Mouse (Mus musculus): Measurements from ENCODE around the gene Slc43a1. TPM values are rescaled to one million over a fixed set of nuclear protein-coding genes. Genes with fewer than 3 reads are reported as not detected.

Gene Slc43a1
- total and polyA plus RNA-seq, 2 experiments, result 10.0 to 12.1 TPM

- Histone ChIP-seq H3K36me3 (ENCODE audit: control insufficient read depth, insufficient read depth, low read length) (no peaks in the 10 kb centered on the region), H3K27me3 (ENCODE audit: control insufficient read depth, insufficient read depth, low read length) (no peaks in the 10 kb centered on the region), H3K9ac (ENCODE audit: low read depth, low read length) (peak overlapping the region; percentile 83), H3K27ac (replicated peaks; ENCODE audit: insufficient read depth, low read depth, low read length) (no peak overlapping the region), H3K79me2 (ENCODE audit: control insufficient read depth, insufficient read depth, low read length) (0 out of 2 replicates have a peak, but pooled peaks cover 4% of the 10 kb centered on the region), H3K4me1 (ENCODE audit: control insufficient read depth, insufficient read depth, low read length) (0 out of 2 replicates have a peak, but pooled peaks cover 5% of the 10 kb centered on the region), H3K4me3 (ENCODE audit: insufficient read depth, low read depth, low read length) (peak overlapping the region; percentile 68)
- WGBS, result 14% methylated on average over 17 of the region's 17 CpGs
- no peak for DNase-seq (ENCODE audit: extremely low read depth, low read depth, low spot score)
- TF ChIP-seq CTCF (IDR thresholded peaks at IDR 0.05; ENCODE audit: low read depth, low read length) (no peak), POLR2A (IDR thresholded peaks at IDR 0.05; ENCODE audit: extremely low read depth, insufficient read depth, low read length) (no peak)
These were observed 2.3 kb downstream of the Slc43a1 start for GRCm38 (mm10) chr2:84840748-84841563.

- Histone ChIP-seq H3K36me3 (ENCODE audit: control insufficient read depth, insufficient read depth, low read length) (no peaks in the 10 kb centered on the region), H3K27ac (replicated peaks; ENCODE audit: insufficient read depth, low read depth, low read length) (no peak overlapping the region), H3K4me3 (ENCODE audit: insufficient read depth, low read depth, low read length) (no peak overlapping the region)
These were observed 3.3 kb downstream of the Slc43a1 start for GRCm38 (mm10) chr2:84841905-84842304.

GRCm38 (mm10) chr2:84843654-84844053, 5.0 kb downstream of the Slc43a1 start:
- TF ChIP-seq CTCF (IDR thresholded peaks at IDR 0.05; ENCODE audit: low read depth, low read length) (no peak), POLR2A (IDR thresholded peaks at IDR 0.05; ENCODE audit: extremely low read depth, insufficient read depth, low read length) (no peak)
- DNase-seq (ENCODE audit: extremely low read depth, low read depth, low spot score), result no peak
- H3K4me1 ChIP-seq (ENCODE audit: control insufficient read depth, insufficient read depth, low read length), result 0 out of 2 replicates have a peak, but pooled peaks cover 4% of the 10 kb centered on the region
- H3K4me3 ChIP-seq (ENCODE audit: insufficient read depth, low read depth, low read length), result no peak overlapping the region
- H3K27me3 ChIP-seq (ENCODE audit: control insufficient read depth, insufficient read depth, low read length), result no peaks in the 10 kb centered on the region
- H3K36me3 ChIP-seq (ENCODE audit: control insufficient read depth, insufficient read depth, low read length), result no peaks in the 10 kb centered on the region
- WGBS, result 88% methylated on average over 6 of the region's 6 CpGs
- no peak overlapping the region for H3K9ac ChIP-seq (ENCODE audit: low read depth, low read length)
- 0 out of 2 replicates have a peak, but pooled peaks cover 4% of the 10 kb centered on the region for H3K79me2 ChIP-seq (ENCODE audit: control insufficient read depth, insufficient read depth, low read length)
- H3K27ac ChIP-seq (replicated peaks; ENCODE audit: insufficient read depth, low read depth, low read length), result no peak overlapping the region

More at GRCm38 (mm10) chr2:84841905-84842304, 3.3 kb downstream of the Slc43a1 start:
- no peak for DNase-seq (ENCODE audit: extremely low read depth, low read depth, low spot score)
- no peak for TF ChIP-seq POLR2A (IDR thresholded peaks at IDR 0.05; ENCODE audit: extremely low read depth, insufficient read depth, low read length)
- no peak for TF ChIP-seq CTCF (IDR thresholded peaks at IDR 0.05; ENCODE audit: low read depth, low read length)
- 0 out of 2 replicates have a peak, but pooled peaks cover 4% of the 10 kb centered on the region for H3K79me2 ChIP-seq (ENCODE audit: control insufficient read depth, insufficient read depth, low read length)
- H3K4me1 ChIP-seq (ENCODE audit: control insufficient read depth, insufficient read depth, low read length), result 0 out of 2 replicates have a peak, but pooled peaks cover 4% of the 10 kb centered on the region
- H3K27me3 ChIP-seq (ENCODE audit: control insufficient read depth, insufficient read depth, low read length), result no peaks in the 10 kb centered on the region
- no peak overlapping the region for H3K9ac ChIP-seq (ENCODE audit: low read depth, low read length)

GRCm38 (mm10) chr2:84845226-84845625, 6.6 kb downstream of the Slc43a1 start:
- Histone ChIP-seq H3K36me3 (ENCODE audit: control insufficient read depth, insufficient read depth, low read length) (no peaks in the 10 kb centered on the region), H3K27ac (replicated peaks; ENCODE audit: insufficient read depth, low read depth, low read length) (no peak overlapping the region), H3K4me3 (ENCODE audit: insufficient read depth, low read depth, low read length) (no peak overlapping the region), H3K79me2 (ENCODE audit: control insufficient read depth, insufficient read depth, low read length) (0 out of 2 replicates have a peak, but pooled peaks cover 4% of the 10 kb centered on the region), H3K27me3 (ENCODE audit: control insufficient read depth, insufficient read depth, low read length) (no peaks in the 10 kb centered on the region), H3K4me1 (ENCODE audit: control insufficient read depth, insufficient read depth, low read length) (peaks cover 11% of the 10 kb centered on the region), H3K9ac (ENCODE audit: low read depth, low read length) (no peak overlapping the region)
- DNase-seq (ENCODE audit: extremely low read depth, low read depth, low spot score), result no peak
- WGBS, result 63% methylated on average over 1 of the region's 1 CpGs
- TF ChIP-seq POLR2A (IDR thresholded peaks at IDR 0.05; ENCODE audit: extremely low read depth, insufficient read depth, low read length) (no peak), CTCF (IDR thresholded peaks at IDR 0.05; ENCODE audit: low read depth, low read length) (no peak)

GRCm38 (mm10) chr2:84850407-84851129, 11.9 kb downstream of the Slc43a1 start:
- peak; percentile 67 for DNase-seq (ENCODE audit: extremely low read depth, low read depth, low spot score)
- Histone ChIP-seq H3K36me3 (ENCODE audit: control insufficient read depth, insufficient read depth, low read length) (no peaks in the 10 kb centered on the region), H3K4me3 (ENCODE audit: insufficient read depth, low read depth, low read length) (no peak overlapping the region), H3K9ac (ENCODE audit: low read depth, low read length) (no peak overlapping the region), H3K27me3 (ENCODE audit: control insufficient read depth, insufficient read depth, low read length) (no peaks in the 10 kb centered on the region), H3K79me2 (ENCODE audit: control insufficient read depth, insufficient read depth, low read length) (no peaks in the 10 kb centered on the region), H3K27ac (replicated peaks; ENCODE audit: insufficient read depth, low read depth, low read length) (peak overlapping the region; percentile 85), H3K4me1 (ENCODE audit: control insufficient read depth, insufficient read depth, low read length) (peaks cover 17% of the 10 kb centered on the region)
- WGBS, result 29% methylated on average over 7 of the region's 7 CpGs
- no peak for TF ChIP-seq POLR2A (IDR thresholded peaks at IDR 0.05; ENCODE audit: extremely low read depth, insufficient read depth, low read length)
- TF ChIP-seq CTCF (IDR thresholded peaks at IDR 0.05; ENCODE audit: low read depth, low read length), result no peak
